Mouse (Mus musculus): ENCODE measurements around the gene Snx14.

GRCm38 (mm10) chr9:88482829-88483396 is 44.2 kb upstream of the Snx14 start:
- TF ChIP-seq POLR2A (IDR thresholded peaks at IDR 0.05; ENCODE audit: low read depth, low read length) (no peak; the same call in 1 of the 2 replicates), CTCF (IDR thresholded peaks at IDR 0.05; ENCODE audit: extremely low read depth, insufficient read length, insufficient replicate concordance, low read depth, low read length) (no peak)
